Mouse (Mus musculus) ES-Bruce4 (cell line): ENCODE measurements around the gene Celf5.

ENCODE experiments used
- CTCF ChIP-seq: IDR thresholded peaks from one replicate; pipeline ENCODE4 v1.8.1; 2011; ENCODE audit warnings: low read depth, low read length
- POLR2A ChIP-seq: IDR thresholded peaks from one replicate; pipeline ENCODE4 v1.8.1; 2011; ENCODE audit warnings: low read length; ENCODE audit not compliant: insufficient read depth

DNA sequence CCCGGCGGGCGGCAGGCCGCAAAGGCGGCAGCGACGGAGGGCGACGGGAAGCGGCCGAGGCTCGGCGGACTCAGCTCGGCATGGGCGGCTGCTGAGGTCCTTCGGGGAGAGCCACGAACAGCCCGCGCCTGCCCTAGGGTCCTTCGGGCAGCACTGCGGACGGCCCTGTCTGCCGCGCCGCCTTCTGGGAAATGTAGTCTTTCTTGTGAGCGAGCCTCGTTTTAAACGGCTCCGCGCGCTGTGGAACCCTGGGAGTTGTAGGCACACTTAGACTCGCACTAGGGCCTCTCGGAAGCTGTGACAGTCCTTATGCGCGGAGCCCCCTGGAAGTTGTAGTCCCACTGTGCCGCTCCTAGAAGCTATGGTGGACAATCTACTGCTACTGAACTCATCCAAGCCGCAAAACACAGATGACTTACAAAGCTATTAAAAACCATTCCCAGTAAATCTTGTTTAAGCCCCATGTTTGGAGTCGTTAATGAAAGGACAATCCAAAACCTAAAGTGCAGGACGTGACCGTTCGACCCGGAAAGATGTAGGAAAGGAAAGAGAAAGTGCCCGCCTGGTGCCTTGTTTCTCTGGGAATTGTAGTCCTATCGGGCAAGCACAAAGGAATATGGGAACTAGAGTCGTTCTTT lies 13.9 kb upstream of the Celf5 start, which contains the start of gene Ncln:
- TF ChIP-seq POLR2A, result peak; percentile 44
- no peak for TF ChIP-seq CTCF
